Comparison of ENCODE assay signal across 14 mouse cellular contexts in the genomic region with DNA sequence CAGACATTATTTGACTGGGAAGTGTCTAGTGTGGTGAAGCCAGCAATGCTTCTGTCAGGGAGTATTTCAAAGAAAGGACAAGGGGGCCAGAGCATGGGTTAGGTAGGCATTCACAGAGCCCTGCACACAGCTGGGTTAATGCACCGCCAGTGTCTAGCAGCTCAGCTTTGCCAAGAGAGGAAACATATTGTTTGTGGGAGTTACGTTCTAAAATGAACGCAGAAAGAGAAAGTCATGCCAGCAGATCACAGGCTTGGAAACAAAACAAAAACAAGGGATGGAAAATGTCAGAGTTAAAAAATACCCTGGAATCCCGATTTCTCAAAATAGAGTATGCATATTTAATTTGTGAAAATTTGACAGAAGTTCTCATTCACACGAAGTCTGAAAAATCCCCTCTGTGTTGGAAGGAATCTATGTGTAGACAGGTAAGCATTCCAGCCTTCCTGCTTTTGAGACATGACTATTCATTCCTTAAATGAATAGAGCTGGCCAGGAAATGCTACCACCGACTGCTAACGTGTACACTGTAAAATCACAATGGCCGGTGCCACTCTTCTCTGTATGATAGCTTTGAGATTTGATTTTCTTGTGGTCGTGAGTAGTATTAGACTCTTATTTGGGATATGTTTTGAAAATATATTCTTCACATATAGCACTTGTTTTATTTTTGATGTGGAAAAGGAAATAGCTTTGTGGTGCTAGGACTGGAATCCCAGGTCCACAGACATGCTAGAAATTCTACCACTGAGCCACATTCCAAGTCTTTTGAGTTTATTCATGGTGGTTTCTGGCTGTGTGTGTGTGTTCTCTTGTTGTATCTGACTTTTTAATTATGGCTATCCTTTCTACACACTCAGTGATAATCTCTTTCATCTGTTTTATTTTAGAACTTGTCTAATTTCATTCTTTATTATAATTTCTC. TPM values are rescaled to one million over a fixed set of nuclear protein-coding genes. Genes with fewer than 3 reads are reported as not detected.
DNase-seq lines count a peak whose midpoint lies in the region; ATAC-seq and TF ChIP-seq lines count a peak whose summit lies in the region.
"Had no signal": no experiment of that assay in that cellular context is flagged by ENCODE, and none has a peak within 500 bp of the region (broad histone marks: within the 10 kb centered on the region; RNA-seq: fewer than 3 reads in every experiment).

No protein-coding gene starts in this region.

- intact Hi-C loops in heart, postnatal 10 days (cut with DNase I), result no loop called here
- intact Hi-C loops in left cerebral cortex, postnatal 25 days (cut with DNase I), result no loop called here

- no peak for TF ChIP-seq POLR2A in cerebellum, adult 2 months (IDR thresholded peaks at IDR 0.05; ENCODE audit: borderline replicate concordance, insufficient read depth, low read length)

- DNase-seq in heart, adult 11 months, result peak; percentile 13
- no peak for DNase-seq in heart, postnatal 10 days
- peak; percentile 32 for DNase-seq in 3134 (ENCODE audit: extremely low read depth, insufficient read length, low spot score)
- DNase-seq in left cerebral cortex, postnatal 25 days (ENCODE audit: low spot score in 2 of 2), result peak; percentile 52 to 89
- DNase-seq in stomach, postnatal 0 days (ENCODE audit: low spot score), result no peak
- DNase-seq in ovary, postnatal 14 days (ENCODE audit: low spot score), result no peak
- no peak for DNase-seq in cerebellum, adult 2 months
- DNase-seq: adrenal gland, postnatal 36 days; kidney, adult 11 months; kidney, postnatal 36 days had no signal

- H3K27ac ChIP-seq in embryonic facial prominence, embryonic 15.5 days (replicated peaks), result 0 out of 2 replicates have a peak overlapping the region, but pooled peaks have one; percentile 58
- no peak overlapping the region for H3K27ac ChIP-seq in stomach, postnatal 0 days (replicated peaks)
- no peak overlapping the region for H3K27ac ChIP-seq in cerebellum, adult 2 months (ENCODE audit: insufficient read depth, low read length)
- H3K27ac ChIP-seq: hindbrain, embryonic 12.5 days; limb, embryonic 13.5 days had no signal

- H3K27me3 ChIP-seq in embryonic facial prominence, embryonic 15.5 days, result no peaks in the 10 kb centered on the region
- no peaks in the 10 kb centered on the region for H3K27me3 ChIP-seq in stomach, postnatal 0 days (ENCODE audit: control insufficient read depth, insufficient read depth, low read length)
- no peaks in the 10 kb centered on the region for H3K27me3 ChIP-seq in cerebellum, adult 2 months (ENCODE audit: control insufficient read depth, insufficient read depth, low read length)
- H3K27me3 ChIP-seq: hindbrain, embryonic 12.5 days; limb, embryonic 13.5 days had no signal

- no peak for TF ChIP-seq CTCF in stomach, postnatal 0 days (IDR thresholded peaks at IDR 0.05; ENCODE audit: low read depth)
- TF ChIP-seq CTCF in cerebellum, adult 2 months (IDR thresholded peaks at IDR 0.05; ENCODE audit: borderline replicate concordance, insufficient read depth, low read depth, low read length), result no peak

- H3K9me3 ChIP-seq in embryonic facial prominence, embryonic 15.5 days (replicated peaks), result no peaks in the 10 kb centered on the region
- no peaks in the 10 kb centered on the region for H3K9me3 ChIP-seq in stomach, postnatal 0 days (ENCODE audit: control insufficient read depth, low read length)
- H3K9me3 ChIP-seq: hindbrain, embryonic 12.5 days; limb, embryonic 13.5 days had no signal

- no peak for TF ChIP-seq EP300 in stomach, postnatal 0 days (optimal IDR thresholded peaks at IDR 0.05)

- 39% methylated on average over 9 of the region's 9 CpGs for WGBS in embryonic facial prominence, embryonic 15.5 days
- 58% methylated on average over 9 of the region's 9 CpGs for WGBS in stomach, postnatal 0 days
- 58% methylated on average over 9 of the region's 9 CpGs for WGBS in cerebellum, adult 2 months

- no peak overlapping the region for H3K4me3 ChIP-seq in embryonic facial prominence, embryonic 15.5 days (replicated peaks)
- H3K4me3 ChIP-seq in stomach, postnatal 0 days (ENCODE audit: low read depth, low read length), result no peak overlapping the region
- H3K4me3 ChIP-seq in cerebellum, adult 2 months (replicated peaks; ENCODE audit: insufficient read depth, low read depth, low read length), result no peak overlapping the region
- H3K4me3 ChIP-seq: hindbrain, embryonic 12.5 days; limb, embryonic 13.5 days had no signal

- H3K36me3 ChIP-seq in embryonic facial prominence, embryonic 15.5 days, result no peaks in the 10 kb centered on the region
- no peaks in the 10 kb centered on the region for H3K36me3 ChIP-seq in stomach, postnatal 0 days (ENCODE audit: control insufficient read depth, insufficient read depth, low read length)
- H3K36me3 ChIP-seq: hindbrain, embryonic 12.5 days; limb, embryonic 13.5 days had no signal

- H3K4me2 ChIP-seq in embryonic facial prominence, embryonic 15.5 days (replicated peaks), result 0 out of 2 replicates have a peak overlapping the region, but pooled peaks have one; percentile 17
- no peak overlapping the region for H3K4me2 ChIP-seq in stomach, postnatal 0 days (replicated peaks; ENCODE audit: low read depth)
- H3K4me2 ChIP-seq: hindbrain, embryonic 12.5 days; limb, embryonic 13.5 days had no signal

- H3K4me1 ChIP-seq in embryonic facial prominence, embryonic 15.5 days, result 0 out of 2 replicates have a peak, but pooled peaks cover 3% of the 10 kb centered on the region
- no peaks in the 10 kb centered on the region for H3K4me1 ChIP-seq in stomach, postnatal 0 days (replicated peaks; ENCODE audit: control insufficient read depth, insufficient read depth)
- no peaks in the 10 kb centered on the region for H3K4me1 ChIP-seq in cerebellum, adult 2 months (ENCODE audit: control insufficient read depth, insufficient read depth, low read length)
- H3K4me1 ChIP-seq: hindbrain, embryonic 12.5 days; limb, embryonic 13.5 days had no signal

- no peak for ATAC-seq in embryonic facial prominence, embryonic 15.5 days (ENCODE audit: insufficient number of reproducible peaks, low FRiP score, low TSS enrichment, low read depth)
- no peak for ATAC-seq in stomach, postnatal 0 days (ENCODE audit: low FRiP score, low TSS enrichment)
- ATAC-seq: forebrain, embryonic 16.5 days had no signal

- no peak overlapping the region for H3K9ac ChIP-seq in embryonic facial prominence, embryonic 15.5 days
- no peak overlapping the region for H3K9ac ChIP-seq in stomach, postnatal 0 days (ENCODE audit: low read length)
- H3K9ac ChIP-seq: hindbrain, embryonic 12.5 days; limb, embryonic 13.5 days had no signal

RNA-seq across cellular contexts. Expression of a gene that starts 9.7 kb away (rescaled TPM):
- total RNA-seq in heart, postnatal 10 days (2021), result 10 to 100 TPM; 16.8 to 22.6 TPM
- polyA plus RNA-seq in embryonic facial prominence, embryonic 15.5 days (2015; fragmentation: Nextera tagmentation; extraction: Ambion mirVana), result 52.9 and 55.6 TPM in 2 replicates
- total RNA-seq in left cerebral cortex, postnatal 25 days (2021), result 100 to 1,000 TPM; 165 to 168 TPM
- polyA plus RNA-seq in stomach, postnatal 0 days (2015; fragmentation: Nextera tagmentation; extraction: Ambion mirVana), result 40.9 and 41.9 TPM in 2 replicates
- polyA plus RNA-seq in cerebellum, adult 2 months (2012; rRNA removed), result 39.9 and 42.0 TPM in 2 replicates

Comparison
In these comparisons a context has a peak if more than half of its experiments do, and no peak if none do; other contexts are left out.
1. DNase-seq: peak in heart, adult 11 months (single experiment), 3134 (single experiment) and left cerebral cortex, postnatal 25 days (2 of 2); none in heart, postnatal 10 days (0 of 2), stomach, postnatal 0 days (single experiment), ovary, postnatal 14 days (single experiment) and cerebellum, adult 2 months (0 of 2).